Mouse (Mus musculus) G1E (cell line): ENCODE measurements at regions not wholly inside any gene's neighbourhood (a gene's known extent, or its start where the extent isn't known, plus 50 kb on each side); places are given as distances from the start of the nearest gene placed in this dataset.

Experiments used
- ATAC-seq: 2 replicates; pipeline ENCODE4 v1.8.0; 2016; ENCODE audit warnings: mild to moderate bottlenecking; ENCODE audit not compliant: insufficient number of reproducible peaks, poor library complexity, low FRiP score, severe bottlenecking; ENCODE audit errors: extremely low read depth
- DNase-seq: peaks from one replicate; pipeline ENCODE4 v3.0.0; 2012; ENCODE audit warnings: low spot score
- H3K27me3 ChIP-seq: 2 replicates; pipeline ENCODE4 v1.6.1; 2012; ENCODE audit warnings: mild to moderate bottlenecking, low read length, inconsistent platforms; ENCODE audit not compliant: insufficient read depth
- H3K36me3 ChIP-seq: replicated peaks from 2 replicates; pipeline ENCODE3; 2012; ENCODE audit warnings: mild to moderate bottlenecking, inconsistent platforms
- H3K4me1 ChIP-seq: 2 replicates; pipeline ENCODE4 v1.6.1; 2012; ENCODE audit warnings: low read depth, low read length, inconsistent platforms, mixed read lengths; ENCODE audit not compliant: insufficient read depth
- H3K4me3 ChIP-seq: 2 replicates; pipeline ENCODE4 v1.5.1; 2012; ENCODE audit warnings: low read depth, mild to moderate bottlenecking, inconsistent platforms, low read length, moderate library complexity, mixed read lengths
- H3K9me3 ChIP-seq: replicated peaks from 2 replicates; pipeline ENCODE4 v1.6.1; 2012; ENCODE audit warnings: inconsistent platforms
- CTCF ChIP-seq: IDR thresholded peaks from 2 replicates; pipeline ENCODE4 v1.5.1; 2012; ENCODE audit warnings: low read depth, low read length, inconsistent platforms, mixed read lengths
- GATA1 ChIP-seq: IDR thresholded peaks from 2 replicates; pipeline ENCODE4 v1.6.1; 2012; ENCODE audit warnings: borderline replicate concordance, low read length, inconsistent platforms, mixed read lengths
- GATA2 ChIP-seq: IDR thresholded peaks from 2 replicates; pipeline ENCODE4 v1.6.1; 2012; ENCODE audit warnings: low read depth, low read length, inconsistent platforms, borderline replicate concordance
- POLR2AphosphoS5 ChIP-seq: IDR thresholded peaks from 2 replicates; pipeline ENCODE4 v1.6.1; 2012; ENCODE audit warnings: low read depth, low read length, inconsistent platforms; ENCODE audit not compliant: insufficient replicate concordance
- TAL1 ChIP-seq: conservative IDR thresholded peaks from 2 replicates; pipeline ENCODE4 v1.6.1; 2012; ENCODE audit warnings: low read depth, low read length, inconsistent platforms, mixed read lengths

DNA sequence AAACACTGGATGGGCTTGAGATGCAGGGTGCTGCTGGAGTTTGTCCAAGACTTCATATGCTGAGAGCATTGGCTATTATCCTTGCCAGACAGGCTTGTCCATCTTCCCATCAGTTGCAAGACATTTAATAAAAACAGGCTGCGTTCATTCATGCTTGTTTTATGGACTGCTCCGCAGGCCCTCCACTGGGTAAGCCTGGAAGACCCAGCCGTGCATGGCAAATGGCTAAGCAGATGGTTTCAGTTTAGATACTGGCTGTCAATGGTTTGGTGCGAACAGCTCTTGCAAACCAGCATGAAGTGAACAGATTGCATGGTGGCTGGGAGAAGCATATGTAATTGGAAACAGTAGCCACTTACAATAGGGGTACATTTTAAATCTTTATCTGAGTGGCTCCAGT is 556.4 kb upstream of the Klf4 start:
- ATAC-seq = no peak
- no peak for DNase-seq
- H3K4me1 ChIP-seq = no peaks in the 10 kb centered on the region

DNA sequence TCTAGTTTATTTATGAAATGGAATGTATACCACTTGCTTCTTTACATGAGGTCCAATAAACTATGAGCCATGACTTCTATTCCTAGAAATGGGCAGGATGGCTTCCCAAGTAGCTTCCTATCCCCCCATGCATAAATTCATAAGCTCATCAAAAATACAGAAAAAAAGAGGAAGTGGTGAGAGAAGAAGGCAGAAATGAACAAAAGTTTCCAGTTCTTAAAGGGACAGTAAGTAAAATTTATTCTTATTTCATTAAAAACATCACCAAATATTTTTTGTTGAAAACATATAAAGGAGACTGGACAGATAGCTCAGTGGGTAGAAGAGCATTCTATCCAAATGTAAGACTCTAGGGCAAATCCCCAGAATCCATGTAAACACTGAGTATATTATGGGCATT is 554.0 kb upstream of the Klf4 start:
- DNase-seq (no peak), ATAC-seq (no peak)
- no peak overlapping the region for H3K4me3 ChIP-seq
- peaks cover 17% of the 10 kb centered on the region for H3K9me3 ChIP-seq
- TF ChIP-seq POLR2AphosphoS5 = no peak
- no peaks in the 10 kb centered on the region for H3K4me1 ChIP-seq
- H3K36me3 ChIP-seq = no peaks in the 10 kb centered on the region
- H3K27me3 ChIP-seq = no peaks in the 10 kb centered on the region

More for the DNA sequence above, 556.4 kb upstream of the Klf4 start:
- TF ChIP-seq GATA1 = no peak
- TF ChIP-seq POLR2AphosphoS5 = no peak
- TF ChIP-seq TAL1 = no peak
- TF ChIP-seq CTCF = no peak
- TF ChIP-seq GATA2 = no peak
- Histone ChIP-seq H3K9me3 (peaks cover 20% of the 10 kb centered on the region), H3K36me3 (no peaks in the 10 kb centered on the region), H3K27me3 (no peaks in the 10 kb centered on the region), H3K4me3 (no peak overlapping the region)

DNA sequence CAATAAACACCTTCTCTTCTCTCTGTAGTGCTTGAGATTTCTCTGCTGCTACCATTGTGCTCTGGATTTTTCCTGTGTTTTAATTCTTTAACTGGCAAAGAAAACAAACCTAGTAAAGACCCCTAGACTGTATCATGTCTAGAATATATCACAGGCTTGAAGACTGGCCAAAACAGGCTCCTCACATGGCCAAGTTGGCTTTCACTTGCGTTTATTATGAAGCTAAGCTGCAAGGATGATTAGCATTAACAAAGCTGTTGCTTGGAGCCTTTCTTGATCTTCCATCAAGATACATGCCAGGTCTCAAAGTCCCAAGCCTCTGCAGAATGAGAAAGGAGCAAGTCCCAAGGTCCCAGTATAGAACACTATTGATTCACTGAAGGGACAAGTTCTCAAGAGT is 551.9 kb upstream of the Klf4 start:
- no peak overlapping the region for H3K4me3 ChIP-seq
- no peaks in the 10 kb centered on the region for H3K36me3 ChIP-seq
- TF ChIP-seq POLR2AphosphoS5 (no peak), CTCF (no peak), TAL1 (no peak), GATA2 (no peak), GATA1 (no peak)
- ATAC-seq = no peak
- H3K27me3 ChIP-seq = no peaks in the 10 kb centered on the region
- DNase-seq = no peak
- peaks cover 3% of the 10 kb centered on the region for H3K9me3 ChIP-seq
- no peaks in the 10 kb centered on the region for H3K4me1 ChIP-seq

DNA sequence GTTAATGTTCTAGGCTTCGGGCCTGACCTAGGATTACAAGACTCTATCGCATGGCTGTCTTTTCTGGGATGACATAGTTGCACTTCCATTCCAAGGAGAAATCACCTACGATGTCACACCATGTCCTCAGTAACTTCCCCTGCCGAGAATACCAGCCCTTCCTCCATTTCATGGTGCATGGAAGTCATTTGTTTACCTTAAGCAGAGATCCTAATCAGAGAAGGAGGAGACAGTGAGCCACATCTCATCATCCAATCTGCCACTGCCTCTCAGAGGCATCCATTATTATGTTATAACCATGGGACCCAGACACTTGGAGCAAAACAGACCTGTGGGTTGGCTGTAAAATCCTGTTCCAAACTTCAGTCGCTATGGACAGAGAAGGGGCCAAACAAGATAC is 550.1 kb upstream of the Klf4 start:
- no peak overlapping the region for H3K4me3 ChIP-seq
- ATAC-seq = no peak
- no peak for TF ChIP-seq GATA2
- no peak for TF ChIP-seq POLR2AphosphoS5
- TF ChIP-seq CTCF = no peak
- no peak for TF ChIP-seq GATA1
- no peak for TF ChIP-seq TAL1
- no peaks in the 10 kb centered on the region for H3K36me3 ChIP-seq
- H3K9me3 ChIP-seq = no peaks in the 10 kb centered on the region; the same call in 1 of the 2 replicates
- no peaks in the 10 kb centered on the region for H3K27me3 ChIP-seq
- no peak for DNase-seq
- H3K4me1 ChIP-seq = no peaks in the 10 kb centered on the region

DNA sequence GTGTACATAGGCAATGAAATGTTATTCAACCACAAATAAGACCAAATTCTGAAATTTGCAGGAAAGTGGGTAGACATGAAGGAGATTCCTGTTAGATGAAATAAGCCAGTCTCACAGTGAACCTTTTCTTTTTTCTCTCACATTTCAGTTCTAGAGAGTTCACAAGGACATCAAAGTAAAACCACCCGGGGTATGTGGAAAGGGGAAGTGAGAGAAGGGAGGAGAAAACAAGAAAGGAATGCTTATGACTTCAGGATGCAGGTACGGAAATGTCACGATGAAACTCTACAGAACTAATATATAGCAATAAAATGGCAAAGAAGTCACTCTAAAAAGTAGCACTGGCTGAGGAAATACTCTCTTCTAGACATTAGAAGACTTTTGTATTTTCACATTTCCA is 548.7 kb upstream of the Klf4 start:
- Histone ChIP-seq H3K36me3 (no peaks in the 10 kb centered on the region), H3K27me3 (no peaks in the 10 kb centered on the region), H3K4me1 (no peaks in the 10 kb centered on the region), H3K9me3 (peaks cover under 1% of the 10 kb centered on the region; the same call in 1 of the 2 replicates), H3K4me3 (no peak overlapping the region)
- TF ChIP-seq POLR2AphosphoS5 = no peak
- no peak for TF ChIP-seq CTCF
- no peak for TF ChIP-seq TAL1
- ATAC-seq (no peak), DNase-seq (no peak)

DNA sequence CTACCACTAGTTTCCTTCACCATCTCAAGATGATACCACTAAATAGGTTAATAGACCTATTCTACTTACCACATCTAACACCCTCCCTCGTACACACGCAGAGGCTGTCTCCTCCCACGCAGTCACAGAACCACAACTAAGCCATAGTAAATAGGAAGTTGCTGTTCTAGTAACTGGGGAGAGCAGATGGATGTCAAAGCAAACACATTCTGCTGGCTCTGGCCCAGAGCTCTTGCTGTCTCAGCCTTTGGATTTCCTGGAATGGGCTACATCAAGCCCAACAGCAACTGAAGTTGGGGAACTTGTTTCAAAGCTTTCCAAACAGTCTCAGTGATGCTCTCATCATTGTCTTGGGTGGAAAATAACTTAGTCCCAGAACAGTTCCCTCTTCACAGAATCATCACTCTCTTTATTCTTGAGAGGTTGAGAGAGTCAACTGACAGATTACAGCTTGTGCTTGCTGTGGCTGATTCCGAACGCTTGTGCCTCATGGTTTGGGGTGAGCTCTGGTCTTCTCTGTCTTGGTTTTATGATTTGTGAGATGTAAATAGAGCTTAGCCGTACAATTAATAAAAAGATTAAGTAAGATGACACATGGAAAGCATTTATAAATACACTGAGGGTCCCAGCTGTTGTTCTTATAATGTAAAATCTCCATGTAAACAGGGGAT is 538.5 kb upstream of the Klf4 start:
- DNase-seq = no peak
- H3K27me3 ChIP-seq = no peaks in the 10 kb centered on the region
- no peak for TF ChIP-seq GATA1
- TF ChIP-seq GATA2 = no peak
- no peak for TF ChIP-seq TAL1
- TF ChIP-seq POLR2AphosphoS5 = no peak
- TF ChIP-seq CTCF = no peak

More for the DNA sequence above, 538.5 kb upstream of the Klf4 start:
- Histone ChIP-seq H3K9me3 (peaks cover 10% of the 10 kb centered on the region), H3K4me3 (no peak overlapping the region), H3K4me1 (no peaks in the 10 kb centered on the region), H3K36me3 (no peaks in the 10 kb centered on the region)
- no peak for ATAC-seq
